Mouse (Mus musculus): ENCODE measurements around the gene Hunk.

DNA sequence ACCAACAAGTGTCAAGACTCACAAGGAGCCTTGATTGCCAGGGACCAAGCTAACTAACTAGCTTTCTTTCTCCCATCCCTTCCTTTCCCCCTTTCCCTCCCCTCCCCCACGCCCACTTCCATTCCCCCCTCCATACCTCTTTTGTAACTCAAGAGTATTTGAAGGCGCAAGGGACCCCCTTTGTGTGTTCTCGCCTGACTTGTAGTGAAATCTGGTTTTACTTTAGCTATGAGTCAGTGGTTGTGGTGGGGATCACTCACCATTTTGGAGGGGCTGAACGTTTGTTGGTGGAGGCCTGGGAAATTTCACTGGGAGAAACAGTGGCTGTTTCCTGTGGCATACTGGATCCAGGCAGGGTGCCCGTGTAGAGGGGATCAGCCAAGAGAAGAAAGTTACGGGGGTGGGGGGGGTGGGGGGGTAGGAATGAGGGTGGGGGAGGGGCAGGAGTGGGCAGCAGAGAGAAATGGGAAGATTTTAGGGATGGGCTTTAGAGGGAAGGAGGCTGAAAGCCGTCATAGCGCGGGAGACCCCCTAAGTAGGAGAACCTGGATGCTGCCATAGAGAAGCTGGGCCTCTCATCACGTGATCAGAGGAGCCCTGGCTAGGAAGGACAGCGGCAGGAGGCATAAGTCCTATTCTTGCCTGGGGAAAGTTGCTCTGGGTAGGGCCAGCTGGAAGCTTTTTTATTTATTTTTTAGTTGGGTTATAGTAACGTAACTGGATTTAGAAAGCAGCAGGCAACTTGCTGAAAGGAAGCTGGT is 15.3 kb downstream of the Hunk start:
- no peak for TF ChIP-seq POLR2A (IDR thresholded peaks at IDR 0.05; ENCODE audit: insufficient read depth, low read depth, low read length)
- TF ChIP-seq EP300 (IDR thresholded peaks at IDR 0.05; ENCODE audit: insufficient read depth, low read depth, low read length): no peak
